Mouse (Mus musculus) lung, adult 2 months (tissue): ENCODE data around the gene Wdr38. TPM values are rescaled to one million over a fixed set of nuclear protein-coding genes. Genes with fewer than 3 reads are reported as not detected.

Experiments
- DNase-seq: peaks from one replicate; pipeline ENCODE4 v3.0.0; 2022
- H3K4me1 ChIP-seq: fragments of 200-500 bp; 2 replicates; pipeline ENCODE4 v1.6.1; 2011; ENCODE audit warnings: low read length; ENCODE audit not compliant: control insufficient read depth, insufficient read depth
- H3K4me3 ChIP-seq: fragments of 200-500 bp; replicated peaks from 2 replicates; pipeline ENCODE3; 2011; ENCODE audit warnings: low read depth, mild to moderate bottlenecking, control low read depth, low read length; ENCODE audit errors: extremely low read depth
- CTCF ChIP-seq: fragments of 200-500 bp; IDR thresholded peaks from 2 replicates; pipeline ENCODE4 v1.5.1; 2011; ENCODE audit warnings: mild to moderate bottlenecking, low read length, control low read depth; ENCODE audit not compliant: insufficient read depth
- POLR2A ChIP-seq: fragments of 200-500 bp; IDR thresholded peaks from 2 replicates; pipeline ENCODE4 v1.6.1; 2011; ENCODE audit warnings: low read depth, mild to moderate bottlenecking, control low read depth, low read length, borderline replicate concordance; ENCODE audit errors: extremely low read depth
- WGBS: fragments of 180-500 bp; shearing (Covaris S2); methylation state at CpG from one replicate; pipeline ENCODE4 v1.1.7; 2018; 5-methylcytosine and 5-hydroxymethylcytosine counted together
- polyA plus RNA-seq: library from polyadenylated mRNA; depleted of rRNA; stranded (reverse); fragments of >200 nt; gene quantifications from 2 replicates; pipeline ENCODE4 v1.2.3, GENCODE M21; 2012; rRNA removed

Wdr38 gene
- polyA plus RNA-seq, 1 experiment, result 4.5 TPM

DNA sequence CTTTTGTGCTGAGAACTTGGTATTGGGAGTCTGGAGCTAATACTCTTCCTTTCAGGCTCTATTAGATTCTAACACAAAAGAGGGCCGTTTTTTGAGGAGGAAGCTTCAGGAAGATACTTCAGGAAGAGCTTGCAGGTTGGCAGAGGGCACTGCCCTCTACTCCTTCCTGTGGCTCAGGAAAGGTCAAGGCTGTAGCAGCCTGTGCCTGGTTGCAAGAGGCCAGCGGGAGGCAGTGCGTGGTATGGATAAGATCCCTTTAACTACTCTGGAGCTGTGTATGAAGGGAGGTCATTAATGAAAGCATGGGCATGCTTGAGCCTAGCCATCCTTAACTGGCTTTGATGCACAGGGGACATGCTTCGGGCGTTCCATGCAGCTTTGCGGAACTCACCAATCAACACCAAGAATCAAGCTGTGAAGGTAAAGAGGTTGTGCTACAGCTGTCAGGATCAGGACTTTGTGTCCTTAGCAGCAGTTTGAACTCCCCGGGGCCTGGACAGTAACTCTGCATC is 15.5 kb downstream of the Wdr38 start:
- no peak for DNase-seq
- 82% methylated on average over 7 of the region's 7 CpGs for WGBS
- no peak for TF ChIP-seq POLR2A
- TF ChIP-seq CTCF, result no peak
- Histone ChIP-seq H3K4me3 (no peak overlapping the region), H3K4me1 (peaks cover 4% of the 10 kb centered on the region; the same call in 1 of the 2 replicates)

GRCm38 (mm10) chr2:39016581-39016980 is 19.3 kb downstream of the Wdr38 start:
- 77% methylated on average over 3 of the region's 3 CpGs for WGBS
- no peak overlapping the region for H3K4me3 ChIP-seq

DNA sequence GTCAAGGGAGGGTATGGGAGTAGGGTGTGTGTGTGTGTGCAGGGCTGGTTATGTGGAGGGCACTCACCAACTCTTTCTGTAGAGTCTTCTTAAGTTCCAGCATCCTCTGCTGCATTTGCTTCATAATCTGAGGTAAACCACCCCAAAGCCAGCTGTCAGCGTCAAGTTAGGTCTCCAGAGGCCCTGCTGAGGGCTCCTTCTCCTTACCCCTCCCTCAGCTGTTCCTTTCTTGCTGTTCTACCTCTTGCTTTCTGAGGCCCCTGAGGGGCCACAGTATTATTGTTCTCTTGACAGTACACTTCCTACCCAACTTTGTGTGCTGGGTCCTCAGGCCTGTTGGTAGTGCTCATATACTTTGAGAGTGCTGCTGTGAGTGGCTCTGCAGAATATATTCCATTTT is 22.7 kb downstream of the Wdr38 start:
- TF ChIP-seq POLR2A (no peak), CTCF (no peak)
- Histone ChIP-seq H3K4me1 (no peaks in the 10 kb centered on the region), H3K4me3 (no peak overlapping the region)
- 83% methylated on average over 1 of the region's 1 CpGs for WGBS
- DNase-seq, result no peak

More at GRCm38 (mm10) chr2:39016581-39016980, 19.3 kb downstream of the Wdr38 start:
- no peaks in the 10 kb centered on the region for H3K4me1 ChIP-seq
- TF ChIP-seq CTCF (no peak), POLR2A (no peak)
- DNase-seq, result no peak

DNA sequence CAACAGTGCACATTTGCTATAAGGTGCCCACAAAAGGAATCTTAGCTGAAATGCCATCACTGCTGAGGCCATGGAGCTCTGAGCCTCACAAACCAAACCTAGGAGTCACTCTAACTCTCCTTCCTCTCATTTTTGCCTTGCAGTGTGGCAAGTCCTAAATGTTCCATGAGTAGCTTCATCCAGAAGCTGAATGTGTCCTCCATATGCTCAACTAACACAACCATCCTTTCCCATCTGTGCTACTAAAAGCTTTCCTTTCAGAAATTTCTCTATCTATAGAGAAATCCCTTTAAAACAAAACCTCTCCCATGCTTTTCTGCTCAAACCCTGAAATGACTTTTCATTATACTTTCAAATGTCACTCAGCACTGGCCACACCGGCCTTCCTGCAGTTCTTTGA is 34.3 kb downstream of the Wdr38 start:
- Histone ChIP-seq H3K4me3 (no peak overlapping the region), H3K4me1 (no peaks in the 10 kb centered on the region)
- WGBS, result 100% methylated on average over 1 of the region's 1 CpGs
- TF ChIP-seq POLR2A (no peak), CTCF (no peak)
- no peak for DNase-seq

- Histone ChIP-seq H3K4me3 (no peak overlapping the region), H3K4me1 (no peaks in the 10 kb centered on the region)
- 98% methylated on average over 1 of the region's 1 CpGs for WGBS
- TF ChIP-seq POLR2A (no peak), CTCF (no peak)
- DNase-seq, result no peak
Observed at GRCm38 (mm10) chr2:39040215-39040614, 42.9 kb downstream of the Wdr38 start.

DNA sequence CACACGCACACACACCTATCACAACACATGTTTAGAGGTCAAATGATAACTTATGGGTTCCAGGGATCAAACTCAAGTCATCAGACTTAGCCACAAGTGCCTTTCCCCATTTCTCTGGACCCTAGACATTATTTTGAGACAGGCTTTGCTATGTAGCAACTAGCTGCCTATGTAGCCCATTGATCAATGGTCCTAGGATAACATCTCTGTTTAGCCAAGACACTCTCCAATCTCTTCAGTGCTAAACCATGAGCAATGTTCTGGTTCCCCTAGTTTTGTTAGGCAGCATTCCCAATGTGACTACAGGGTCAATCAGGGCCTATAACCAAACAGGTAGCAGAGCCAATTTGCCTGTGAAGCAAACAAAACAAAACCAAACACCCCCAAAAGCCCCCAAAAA is 51.2 kb downstream of the Wdr38 start:
- 95% methylated on average over 1 of the region's 1 CpGs for WGBS
- no peak for DNase-seq
- Histone ChIP-seq H3K4me1 (no peaks in the 10 kb centered on the region), H3K4me3 (no peak overlapping the region)
- TF ChIP-seq CTCF, result no peak
- no peak for TF ChIP-seq POLR2A

Other genes starting within 250 kb of the Wdr38 start
- 3.3 and 6.5 TPM in 2 replicates for gene Nr6a1, start 69.8 kb upstream of the Wdr38 start, polyA plus RNA-seq
- 9.7 and 11.3 TPM in 2 replicates for gene Olfml2a, start 65.5 kb upstream of the Wdr38 start, polyA plus RNA-seq
- 27.7 and 28.3 TPM in 2 replicates for gene Arpc5l, start 7.9 kb downstream of the Wdr38 start, polyA plus RNA-seq
- gene Rpl35, start 8.1 kb downstream of the Wdr38 start, polyA plus RNA-seq, result 121 and 126 TPM in 2 replicates
- 7.5 and 10.2 TPM in 2 replicates for gene Golga1, start 68.1 kb downstream of the Wdr38 start, polyA plus RNA-seq
- 0.61 and 2.4 TPM in 2 replicates for gene Scai, start 193.3 kb downstream of the Wdr38 start, polyA plus RNA-seq
- 17.3 and 24.1 TPM in 2 replicates for gene Ppp6c, start 229.0 kb downstream of the Wdr38 start, polyA plus RNA-seq